Mouse (Mus musculus) forebrain, embryonic 13.5 days (tissue): ENCODE results near the gene Dlk2. TPM values are rescaled to one million over a fixed set of nuclear protein-coding genes. Genes with fewer than 3 reads are reported as not detected.

Experiments used
- ATAC-seq: fragments of 200-750 bp; cut with Nextera tagmentation; 2 replicates; pipeline ENCODE4 v1.8.0; 2017
- H3K27ac ChIP-seq: fragments of 300-500 bp; sonication (generic); 2 replicates; pipeline ENCODE4 v1.5.1; 2015; ENCODE audit warnings: inconsistent platforms, mild to moderate bottlenecking, moderate library complexity
- H3K27me3 ChIP-seq: fragments of 300-500 bp; sonication (generic); 2 replicates; pipeline ENCODE4 v1.6.1; 2015; ENCODE audit warnings: mild to moderate bottlenecking, inconsistent platforms
- H3K36me3 ChIP-seq: fragments of 300-500 bp; sonication (generic); 2 replicates; pipeline ENCODE4 v1.6.1; 2015; ENCODE audit warnings: mild to moderate bottlenecking, inconsistent platforms; ENCODE audit not compliant: poor library complexity, severe bottlenecking
- H3K4me1 ChIP-seq: fragments of 300-500 bp; sonication (generic); 2 replicates; pipeline ENCODE4 v1.6.1; 2015; ENCODE audit warnings: inconsistent platforms
- H3K4me2 ChIP-seq: fragments of 300-500 bp; sonication (generic); 2 replicates; pipeline ENCODE4 v1.6.1; 2015; ENCODE audit warnings: inconsistent platforms, mild to moderate bottlenecking, moderate library complexity
- H3K4me3 ChIP-seq: fragments of 300-500 bp; sonication (generic); 2 replicates; pipeline ENCODE4 v1.5.1; 2015; ENCODE audit warnings: mild to moderate bottlenecking, inconsistent platforms
- H3K9ac ChIP-seq: fragments of 300-500 bp; sonication (generic); 2 replicates; pipeline ENCODE4 v1.6.1; 2015; ENCODE audit warnings: mild to moderate bottlenecking, inconsistent platforms
- H3K9me3 ChIP-seq: fragments of 300-500 bp; sonication (generic); replicated peaks from 2 replicates; pipeline ENCODE4 v1.6.1; 2016; ENCODE audit warnings: inconsistent platforms
- WGBS: fragments of 180-500 bp; shearing (Covaris S2); methylation state at CpG from one replicate; pipeline ENCODE4 v1.1.7; 2015; 5-methylcytosine and 5-hydroxymethylcytosine counted together
- polyA plus RNA-seq: library from polyadenylated mRNA; unstranded; fragments of >200 nt; fragmentation: Nextera tagmentation; extraction: Ambion mirVana; gene quantifications from 2 replicates; pipeline ENCODE4 v1.2.1, GENCODE M21; 2015

The Dlk2 gene
- 2.6 and 2.9 TPM in 2 replicates for polyA plus RNA-seq

DNA sequence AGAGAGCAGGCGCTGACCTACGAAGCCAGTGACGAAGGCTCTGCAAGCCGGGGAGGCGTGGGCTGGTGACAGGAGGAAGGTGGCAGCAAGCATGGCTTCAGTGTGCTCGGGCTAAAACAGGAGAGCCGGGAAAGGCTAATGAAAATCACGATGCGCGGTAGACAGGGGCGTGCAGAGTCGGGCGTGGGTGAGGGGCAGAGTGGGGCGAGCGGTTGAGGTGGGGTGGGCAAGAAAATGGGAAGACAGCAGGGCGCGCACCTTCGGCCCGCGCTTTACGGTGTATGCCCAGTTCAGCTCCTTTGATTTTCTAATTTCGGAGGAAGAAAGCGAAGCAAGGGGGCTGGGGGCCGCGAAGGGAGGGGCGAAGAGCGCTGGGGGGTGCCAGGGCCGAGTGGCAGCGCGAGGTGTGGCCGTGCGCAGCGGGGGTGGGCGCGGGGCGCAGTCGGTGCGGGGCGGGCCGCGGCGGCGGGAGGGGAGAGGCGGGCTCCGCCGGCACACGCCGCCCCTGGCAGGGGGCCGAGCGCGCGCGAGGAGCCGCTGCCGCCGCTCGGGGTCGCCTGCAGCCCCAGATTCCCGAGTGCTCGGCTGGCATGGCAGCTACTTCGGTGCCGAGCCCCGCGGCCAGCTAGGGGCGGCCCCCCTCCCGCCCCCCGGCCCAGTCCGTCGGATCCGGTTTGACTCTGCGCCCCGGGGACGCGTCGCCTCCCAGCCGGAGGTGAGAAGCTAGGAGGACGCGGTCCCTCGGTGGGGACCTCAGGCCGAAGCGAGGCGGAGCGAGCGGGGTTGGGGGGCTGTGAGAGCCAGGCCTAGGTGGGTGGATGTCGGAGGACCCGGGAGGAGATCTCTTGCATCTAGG lies at the start of gene Dlk2:
Gene Dlk2 (plus strand): TSS at position 58 of the 856 bp plus-strand sequence.
- WGBS: under 1% methylated on average over 56 of the region's 86 CpGs
- peaks cover 76% of the 10 kb centered on the region for H3K27me3 ChIP-seq

DNA sequence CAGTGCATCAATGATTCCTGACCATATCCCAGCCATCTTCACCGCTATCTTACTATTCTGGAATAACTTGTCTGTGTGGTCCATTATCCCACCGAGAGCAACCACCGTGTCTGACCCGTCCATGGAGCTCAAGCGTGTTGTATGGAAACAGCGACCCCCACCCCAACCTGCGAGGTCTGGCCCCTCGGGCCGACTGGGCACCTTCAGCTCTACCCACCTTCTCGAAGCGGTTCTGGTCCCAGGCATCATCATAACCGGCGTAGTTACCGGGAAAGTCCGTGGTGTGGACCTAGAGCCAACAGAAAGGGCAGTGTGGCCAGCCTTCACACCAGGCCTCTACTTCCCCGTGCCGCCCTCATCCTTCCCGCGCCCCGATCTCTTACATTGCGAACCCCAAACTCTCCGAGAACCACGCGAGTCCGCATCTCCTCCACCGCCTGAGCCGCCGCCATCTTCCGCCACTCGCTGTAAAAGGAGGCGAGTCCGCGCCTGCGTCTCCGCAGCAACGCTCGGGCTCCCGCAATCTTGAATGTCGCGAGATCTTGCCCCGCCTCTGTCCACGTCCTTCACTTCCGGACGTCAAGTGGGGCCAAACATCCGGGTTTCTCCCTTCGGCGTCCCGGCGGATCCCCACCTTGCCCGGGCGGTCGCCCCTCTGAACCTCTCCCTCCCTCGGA lies 49.6 kb upstream of the Dlk2 start, which contains the start of the genes Polr1c and Yipf3:
Gene Polr1c (minus strand): TSS at position 543 of the 677 bp plus-strand sequence.
Gene Yipf3 (plus strand): TSS at position 569 of the 677 bp plus-strand sequence.
- Histone ChIP-seq H3K4me3 (peak within 1 kb of the TSS; percentile 79), H3K4me1 (peaks cover 22% of the 10 kb centered on the region), H3K9ac (peak within 1 kb of the TSS; percentile 97), H3K27ac (peak within 1 kb of the TSS; percentile 75), H3K27me3 (no peaks in the 10 kb centered on the region), H3K4me2 (peak within 1 kb of the TSS; percentile 94), H3K9me3 (no peaks in the 10 kb centered on the region), H3K36me3 (peaks cover 73% of the 10 kb centered on the region)
- WGBS: 1% methylated on average over 53 of the region's 53 CpGs
- ATAC-seq: peak; percentile 95

More for the DNA sequence above, at the start of gene Dlk2:
- H3K9ac ChIP-seq: peak within 1 kb of the TSS; percentile 71
- H3K4me1 ChIP-seq: peaks cover 20% of the 10 kb centered on the region
- H3K4me3 ChIP-seq: peak within 1 kb of the TSS; percentile 66
- H3K36me3 ChIP-seq: peaks cover 4% of the 10 kb centered on the region; the same call in 1 of the 2 replicates
- H3K27ac ChIP-seq: peak within 1 kb of the TSS; percentile 4; the same call in 1 of the 2 replicates
- ATAC-seq: peak; percentile 56
- H3K9me3 ChIP-seq: no peaks in the 10 kb centered on the region
- peak within 1 kb of the TSS; percentile 99 for H3K4me2 ChIP-seq

DNA sequence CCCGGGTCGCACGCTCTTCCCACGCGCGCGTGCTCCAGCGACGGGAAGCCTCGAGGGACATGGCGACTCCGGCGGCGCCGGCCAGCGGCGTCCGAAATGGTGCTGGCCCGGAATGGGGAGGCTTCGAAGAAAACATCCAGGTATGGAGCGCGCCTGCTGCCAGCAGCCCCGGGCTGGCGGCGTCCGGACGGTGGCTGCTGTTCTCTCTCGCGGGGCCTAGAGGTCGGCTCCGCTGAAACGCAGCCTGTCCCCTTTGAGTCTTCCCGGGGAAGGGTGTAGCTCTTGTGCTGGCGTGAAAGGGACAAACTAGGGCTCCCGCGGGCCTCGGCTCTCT lies 49.1 kb upstream of the Dlk2 start:
- H3K9ac ChIP-seq: peak overlapping the region; percentile 97
- peaks cover 68% of the 10 kb centered on the region for H3K36me3 ChIP-seq
- peak; percentile 44 for ATAC-seq
- H3K4me3 ChIP-seq: peak overlapping the region; percentile 79
- peak overlapping the region; percentile 75 for H3K27ac ChIP-seq
- no peaks in the 10 kb centered on the region for H3K27me3 ChIP-seq
- no peaks in the 10 kb centered on the region for H3K9me3 ChIP-seq
- WGBS: under 1% methylated on average over 33 of the region's 37 CpGs
- peak overlapping the region; percentile 94 for H3K4me2 ChIP-seq
- H3K4me1 ChIP-seq: peaks cover 24% of the 10 kb centered on the region

DNA sequence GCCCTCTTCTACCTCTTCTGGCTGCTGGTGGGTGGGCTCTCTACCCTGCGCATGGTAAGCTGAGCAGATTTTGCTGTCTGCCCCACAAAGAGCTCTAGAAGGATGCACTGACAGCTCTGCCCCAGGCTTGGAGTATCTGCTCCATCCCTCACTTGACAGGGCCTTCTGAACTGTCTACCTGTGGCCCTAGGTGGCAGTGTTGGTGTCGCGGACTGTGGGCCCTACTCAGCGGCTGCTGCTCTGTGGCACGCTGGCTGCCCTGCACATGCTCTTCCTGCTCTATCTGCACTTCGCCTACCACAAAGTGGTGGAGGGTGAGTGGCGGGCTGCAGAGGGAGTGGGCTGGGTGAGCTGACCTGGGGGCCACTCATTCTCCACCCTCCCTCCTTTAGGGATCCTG lies 46.0 kb upstream of the Dlk2 start:
- H3K4me2 ChIP-seq: no peak overlapping the region
- no peaks in the 10 kb centered on the region for H3K9me3 ChIP-seq
- no peak overlapping the region for H3K9ac ChIP-seq
- no peak overlapping the region for H3K4me3 ChIP-seq
- 87% methylated on average over 7 of the region's 7 CpGs for WGBS
- peaks cover 13% of the 10 kb centered on the region; the same call in 1 of the 2 replicates for H3K27me3 ChIP-seq
- ATAC-seq: no peak
- no peak overlapping the region for H3K27ac ChIP-seq
- peaks cover 42% of the 10 kb centered on the region for H3K4me1 ChIP-seq
- H3K36me3 ChIP-seq: peaks cover 39% of the 10 kb centered on the region

DNA sequence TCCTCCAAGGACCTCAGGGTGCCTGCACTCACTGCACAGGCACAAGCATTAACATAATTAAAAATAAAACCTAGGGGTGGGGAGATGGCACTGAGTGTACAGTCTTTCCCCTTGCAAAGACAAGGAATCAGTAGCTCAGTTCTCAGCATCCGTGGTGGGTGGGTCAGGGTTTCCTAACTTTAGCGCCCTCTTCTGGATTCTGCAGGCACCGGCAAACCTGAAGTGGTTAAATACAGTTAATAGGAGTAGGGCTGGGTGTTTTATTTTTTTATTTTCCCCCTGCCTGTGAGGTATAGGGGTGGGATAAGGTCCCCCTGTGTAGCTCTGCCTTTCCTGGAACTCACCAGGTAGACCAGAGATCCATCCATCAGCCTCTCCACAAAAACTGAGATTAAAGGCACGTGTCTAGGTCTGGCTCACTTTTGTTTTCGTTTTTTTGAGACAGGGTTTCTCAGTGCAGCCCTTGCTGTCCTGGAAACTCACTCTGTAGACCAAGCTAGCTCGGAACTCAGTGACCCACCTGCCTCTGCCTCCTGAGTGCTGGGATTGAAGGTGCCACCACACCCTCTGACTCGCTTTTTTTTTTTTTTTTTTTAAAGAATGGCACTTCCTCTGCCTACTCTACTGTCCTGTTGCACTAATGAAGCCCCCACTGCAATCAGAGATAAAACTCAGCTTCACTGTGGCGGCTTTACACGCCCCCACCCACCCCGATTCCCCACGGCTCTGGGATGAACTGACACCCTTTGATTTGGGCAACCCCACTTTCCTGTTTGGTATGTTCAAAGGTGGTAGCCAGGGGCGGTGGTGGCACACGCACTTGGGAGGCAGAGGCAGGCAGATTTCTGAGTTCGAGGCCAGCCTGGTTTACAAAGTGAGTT lies 44.4 kb upstream of the Dlk2 start:
- no peak for ATAC-seq
- peaks cover 13% of the 10 kb centered on the region; the same call in 1 of the 2 replicates for H3K27me3 ChIP-seq
- peaks cover 31% of the 10 kb centered on the region for H3K4me1 ChIP-seq
- peak overlapping the region; percentile 88 for H3K4me2 ChIP-seq
- 53% methylated on average over 14 of the region's 14 CpGs for WGBS
- H3K9ac ChIP-seq: peak overlapping the region; percentile 84
- H3K9me3 ChIP-seq: no peaks in the 10 kb centered on the region
- no peak overlapping the region for H3K27ac ChIP-seq
- H3K4me3 ChIP-seq: peak overlapping the region; percentile 74
- peaks cover 53% of the 10 kb centered on the region for H3K36me3 ChIP-seq

DNA sequence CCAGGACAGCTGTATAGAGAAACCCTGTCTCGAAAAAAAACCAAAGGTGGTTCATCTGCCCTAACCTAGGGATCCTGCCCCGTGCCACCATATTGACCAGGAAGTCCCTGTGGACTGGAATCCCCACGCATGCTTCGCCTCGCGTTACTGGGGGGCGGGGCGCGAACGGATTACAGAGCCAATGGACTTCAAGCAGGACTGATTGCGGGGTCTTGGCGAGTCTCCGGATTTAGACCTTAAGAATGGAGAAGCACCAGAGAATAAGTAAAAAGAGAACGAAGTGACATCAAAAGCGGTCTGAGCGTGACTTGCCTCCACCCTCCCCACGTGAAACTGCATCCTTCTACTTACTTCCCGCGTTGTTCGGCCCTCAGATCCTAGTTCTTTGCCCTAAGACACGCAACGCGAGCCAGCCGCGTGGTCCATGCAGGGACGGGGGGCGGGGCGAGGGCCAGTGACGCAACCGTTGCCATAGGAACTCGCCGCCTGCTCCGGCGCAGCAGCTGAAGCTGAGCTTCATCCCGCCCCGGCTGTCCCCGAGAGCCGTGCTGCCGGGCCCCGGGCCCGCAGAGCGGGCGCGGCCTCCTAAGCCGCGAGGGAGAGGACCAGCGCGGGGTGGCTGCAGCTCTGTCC lies 43.7 kb upstream of the Dlk2 start, which contains the start of gene Lrrc73:
Gene Lrrc73 (plus strand): TSS at position 80 of the 633 bp plus-strand sequence.
- Histone ChIP-seq H3K27ac (peak within 1 kb of the TSS; percentile 51), H3K9ac (peak within 1 kb of the TSS; percentile 84), H3K36me3 (peaks cover 61% of the 10 kb centered on the region), H3K27me3 (peaks cover 13% of the 10 kb centered on the region; the same call in 1 of the 2 replicates), H3K4me1 (peaks cover 30% of the 10 kb centered on the region), H3K9me3 (no peaks in the 10 kb centered on the region), H3K4me3 (peak within 1 kb of the TSS; percentile 74), H3K4me2 (peak within 1 kb of the TSS; percentile 88)
- WGBS: 2% methylated on average over 43 of the region's 48 CpGs
- peak; percentile 93 for ATAC-seq

DNA sequence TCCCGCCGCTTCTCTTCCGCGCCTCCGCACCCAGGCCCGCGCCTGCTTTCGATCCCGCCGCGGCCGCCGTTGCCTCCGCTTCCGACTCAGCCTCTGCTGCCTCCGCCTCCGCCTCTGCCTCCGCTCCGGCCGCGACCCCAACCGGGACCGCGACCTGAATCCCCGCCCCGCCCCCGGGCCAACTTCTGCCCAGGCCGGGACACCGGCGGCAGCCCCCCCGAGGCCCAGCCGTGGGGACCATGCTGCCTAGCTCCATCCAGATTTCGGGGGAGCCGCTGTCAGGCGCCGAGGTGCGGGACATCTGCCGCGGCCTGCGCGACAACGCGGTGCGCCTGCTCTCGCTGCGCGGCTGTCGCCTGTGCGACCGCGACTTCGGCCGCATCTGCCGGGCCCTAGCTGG lies 43.1 kb upstream of the Dlk2 start:
- Histone ChIP-seq H3K36me3 (peaks cover 65% of the 10 kb centered on the region), H3K4me1 (peaks cover 24% of the 10 kb centered on the region)

DNA sequence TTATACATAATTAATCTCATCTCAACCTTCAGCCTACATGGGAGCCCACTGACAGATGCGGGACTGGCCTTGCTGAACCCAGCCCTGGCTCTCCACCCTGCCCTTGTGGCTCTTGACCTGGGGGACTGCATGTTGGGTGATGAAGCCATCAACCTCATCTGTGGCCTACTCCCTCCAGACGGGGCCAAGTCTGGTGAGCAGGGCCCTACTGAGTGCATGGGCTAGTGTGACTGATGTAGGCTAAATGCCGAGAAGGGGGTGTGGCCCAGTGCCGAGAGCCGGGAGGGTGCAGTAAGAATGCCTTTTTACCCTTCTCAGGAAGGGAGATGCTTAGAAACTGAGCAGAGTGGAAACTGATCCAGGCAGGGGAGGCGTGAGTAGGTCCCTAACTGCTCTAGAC lies 42.1 kb upstream of the Dlk2 start:
- 38% methylated on average over 6 of the region's 6 CpGs for WGBS
- H3K4me2 ChIP-seq: peak overlapping the region; percentile 88
- peaks cover 13% of the 10 kb centered on the region; the same call in 1 of the 2 replicates for H3K27me3 ChIP-seq

More for the DNA sequence above, 43.1 kb upstream of the Dlk2 start:
- WGBS: under 1% methylated on average over 43 of the region's 54 CpGs
- ATAC-seq: peak; percentile 54
- Histone ChIP-seq H3K27ac (peak overlapping the region; percentile 44; the same call in 1 of the 2 replicates), H3K4me3 (peak overlapping the region; percentile 74), H3K9me3 (no peaks in the 10 kb centered on the region), H3K4me2 (peak overlapping the region; percentile 88), H3K27me3 (peaks cover 13% of the 10 kb centered on the region; the same call in 1 of the 2 replicates), H3K9ac (peak overlapping the region; percentile 84)

DNA sequence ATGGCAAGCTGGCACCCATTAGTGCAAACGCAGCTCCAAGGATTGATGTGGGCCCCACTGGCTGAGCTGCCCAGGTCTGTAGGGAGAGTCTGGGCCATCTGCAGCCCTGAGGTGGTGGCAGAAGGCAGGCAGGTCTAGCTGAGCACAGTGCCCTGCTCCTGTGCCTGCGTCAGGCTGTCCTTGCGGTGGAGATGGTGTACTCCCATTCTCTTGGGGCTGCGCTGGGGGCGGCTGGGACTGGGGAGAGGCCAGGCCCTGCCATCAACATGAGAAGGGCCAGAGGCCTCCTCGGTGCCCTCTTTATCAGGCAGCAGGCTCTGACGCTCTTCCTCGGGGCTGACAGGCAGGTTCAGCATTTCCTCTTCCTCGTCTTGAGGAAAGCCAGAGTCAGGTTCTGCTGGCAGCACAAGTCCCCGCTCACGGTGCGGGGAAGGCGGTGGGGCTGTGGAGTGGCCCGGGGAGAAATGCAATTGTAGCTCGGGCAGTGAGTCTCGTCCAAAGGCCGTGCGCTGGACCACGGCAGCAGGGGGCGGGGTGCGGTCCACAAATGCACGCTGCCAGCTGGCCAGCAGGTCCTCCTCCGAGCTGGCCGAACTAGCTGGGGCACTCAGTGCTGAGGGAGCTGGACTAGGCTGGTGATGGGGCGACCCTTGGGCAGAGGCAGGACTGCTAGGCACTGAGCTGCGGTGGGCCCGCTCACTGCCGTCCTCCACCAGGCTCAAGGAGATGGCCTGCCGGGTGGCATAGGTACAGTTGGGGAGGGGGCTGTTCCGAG lies 38.8 kb upstream of the Dlk2 start:
- H3K4me1 ChIP-seq: peaks cover 16% of the 10 kb centered on the region
- peaks cover 74% of the 10 kb centered on the region for H3K36me3 ChIP-seq
- H3K9ac ChIP-seq: no peak overlapping the region
- H3K27me3 ChIP-seq: peaks cover 13% of the 10 kb centered on the region; the same call in 1 of the 2 replicates
- no peak overlapping the region for H3K4me2 ChIP-seq
- H3K4me3 ChIP-seq: no peak overlapping the region
- ATAC-seq: no peak
- H3K9me3 ChIP-seq: no peaks in the 10 kb centered on the region
- WGBS: 86% methylated on average over 30 of the region's 30 CpGs
- no peak overlapping the region for H3K27ac ChIP-seq

More for the DNA sequence above, 42.1 kb upstream of the Dlk2 start:
- H3K9ac ChIP-seq: peak overlapping the region; percentile 84; the same call in 1 of the 2 replicates
- no peaks in the 10 kb centered on the region for H3K9me3 ChIP-seq
- no peak overlapping the region for H3K27ac ChIP-seq
- H3K4me1 ChIP-seq: peaks cover 20% of the 10 kb centered on the region
- H3K4me3 ChIP-seq: peak overlapping the region; percentile 74
- H3K36me3 ChIP-seq: peaks cover 65% of the 10 kb centered on the region
- no peak for ATAC-seq

DNA sequence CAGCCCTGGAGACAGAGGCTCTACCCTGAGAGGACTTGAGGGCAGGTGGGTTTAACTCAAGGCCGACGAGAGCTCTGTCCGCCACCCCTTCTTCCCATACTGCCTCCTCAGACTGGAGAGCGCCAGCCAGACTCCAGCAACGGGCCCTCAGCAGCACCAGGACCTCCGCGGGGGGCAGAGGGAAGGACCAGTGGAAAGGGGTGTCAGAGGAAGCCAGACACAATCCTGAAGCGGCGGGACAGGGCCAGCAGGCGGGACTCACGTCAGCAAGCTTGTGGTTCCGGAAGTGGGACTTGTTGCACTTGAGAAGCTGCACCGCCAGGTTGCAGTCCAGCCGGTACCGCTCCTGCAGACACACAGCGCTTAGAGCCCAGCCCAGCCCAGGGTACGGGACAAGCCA lies 37.5 kb upstream of the Dlk2 start:
- Histone ChIP-seq H3K4me2 (no peak overlapping the region), H3K4me3 (no peak overlapping the region), H3K9ac (no peak overlapping the region), H3K27ac (no peak overlapping the region), H3K4me1 (peaks cover 8% of the 10 kb centered on the region), H3K27me3 (peaks cover 9% of the 10 kb centered on the region; the same call in 1 of the 2 replicates), H3K9me3 (no peaks in the 10 kb centered on the region), H3K36me3 (peaks cover 86% of the 10 kb centered on the region)
- WGBS: 91% methylated on average over 17 of the region's 17 CpGs
- no peak for ATAC-seq
